ENCODE assay signal across 27 mouse cellular contexts in genomic region chr13:38349046-38349445, GRCm38 (mm10). TPM values are rescaled to one million over a fixed set of nuclear protein-coding genes. Genes with fewer than 3 reads are reported as not detected.
DNase-seq lines count a peak whose midpoint lies in the region; ATAC-seq and TF ChIP-seq lines count a peak whose summit lies in the region.
"Had no signal": no experiment of that assay in that cellular context is flagged by ENCODE, and none has a peak within 500 bp of the region (broad histone marks: within the 10 kb centered on the region; RNA-seq: fewer than 3 reads in every experiment).

No protein-coding gene starts in this region.

- peaks cover 6% of the 10 kb centered on the region for H3K27me3 ChIP-seq in heart, adult 2 months (ENCODE audit: control insufficient read depth, insufficient read depth, low read length)
- H3K27me3 ChIP-seq in heart, embryonic 10.5 days (ENCODE audit: insufficient read depth, poor library complexity, severe bottlenecking), result peaks cover 47% of the 10 kb centered on the region
- peaks cover 43% of the 10 kb centered on the region for H3K27me3 ChIP-seq in midbrain, embryonic 16.5 days (ENCODE audit: control insufficient read depth, insufficient read depth, low read depth, low read length)
- H3K27me3 ChIP-seq: CH12.LX, Patski had no signal

- H3K4me2 ChIP-seq in midbrain, embryonic 16.5 days (ENCODE audit: low read length), result no peak overlapping the region
- H3K4me2 ChIP-seq: embryonic facial prominence, embryonic 15.5 days; forebrain, embryonic 12.5 days had no signal

- H3K4me3 ChIP-seq in heart, adult 2 months, result peak overlapping the region; percentile 6; the same call in 1 of the 2 replicates
- H3K4me3 ChIP-seq in heart, embryonic 10.5 days, result no peak overlapping the region
- peak overlapping the region; percentile 37 for H3K4me3 ChIP-seq in brown adipose tissue, adult 24 weeks (ENCODE audit: insufficient read depth, low read depth, low read length)
- H3K4me3 ChIP-seq in midbrain, embryonic 16.5 days (ENCODE audit: low read depth, low read length), result no peak overlapping the region
- H3K4me3 ChIP-seq: embryonic facial prominence, embryonic 13.5 days; embryonic facial prominence, embryonic 15.5 days; erythroblast, embryonic 14.5 days; forebrain, embryonic 10.5 days; forebrain, embryonic 12.5 days had no signal

- no peak for DNase-seq in heart, adult 2 months
- no peak for DNase-seq in heart, embryonic 10.5 days (ENCODE audit: low spot score)
- peak; percentile 12 for DNase-seq in Muller cell, postnatal 12 days (ENCODE audit: inconsistent ontology term)
- no peak for DNase-seq in right cerebral cortex, adult 18-20 months
- DNase-seq: adrenal gland, adult 8-10 months; adrenal gland, postnatal 14 days; adrenal gland, postnatal 36 days; B cell, adult 2 months; cerebellum, adult 11-12 months; cerebellum, adult 2 months; cerebellum, adult 9-10 months; cerebellum, postnatal 10 days; cerebellum, postnatal 25 days had no signal

- H3K27ac ChIP-seq in heart, adult 2 months, result peak overlapping the region; percentile 54
- no peak overlapping the region for H3K27ac ChIP-seq in heart, embryonic 10.5 days
- H3K27ac ChIP-seq in brown adipose tissue, adult 24 weeks (replicated peaks; ENCODE audit: low read depth, low read length), result peak overlapping the region; percentile 55
- no peak overlapping the region for H3K27ac ChIP-seq in midbrain, embryonic 16.5 days (ENCODE audit: low read length)
- H3K27ac ChIP-seq: embryonic facial prominence, embryonic 13.5 days; embryonic facial prominence, embryonic 15.5 days; forebrain, embryonic 10.5 days; forebrain, embryonic 12.5 days had no signal

- no peak for TF ChIP-seq CTCF in heart, adult 2 months (IDR thresholded peaks at IDR 0.05)

- no peak for ATAC-seq in midbrain, embryonic 16.5 days
- ATAC-seq: activated CD4-positive, CD25-positive, alpha-beta regulatory T cell, adult 4 months; CD4-positive, CD25-positive, alpha-beta regulatory T cell, adult 4 months; forebrain, embryonic 14.5 days; forebrain, embryonic 16.5 days; Patski had no signal

- H3K9ac ChIP-seq in heart, adult 2 months (ENCODE audit: low read depth, low read length), result no peak overlapping the region
- H3K9ac ChIP-seq in midbrain, embryonic 16.5 days (ENCODE audit: low read depth, low read length), result no peak overlapping the region
- H3K9ac ChIP-seq: embryonic facial prominence, embryonic 13.5 days; embryonic facial prominence, embryonic 15.5 days; forebrain, embryonic 12.5 days had no signal

- intact Hi-C loops in heart, adult 2 months (cut with DNase I), result loop anchor here (5.0 kb wide), 1 partner anchor 178 kb away; the partner anchor contains the start of gene Txndc5

- H3K79me2 ChIP-seq in heart, adult 2 months (replicated peaks; ENCODE audit: control insufficient read depth, insufficient read depth, low read length), result no peaks in the 10 kb centered on the region; the same call in 1 of the 2 replicates

- H3K4me1 ChIP-seq in heart, adult 2 months (ENCODE audit: control insufficient read depth, insufficient read depth, low read length), result peaks cover 12% of the 10 kb centered on the region
- peaks cover 50% of the 10 kb centered on the region for H3K4me1 ChIP-seq in heart, embryonic 10.5 days
- peaks cover 11% of the 10 kb centered on the region; the same call in 1 of the 2 replicates for H3K4me1 ChIP-seq in brown adipose tissue, adult 24 weeks (ENCODE audit: control insufficient read depth, insufficient read depth, insufficient read length, low read length)
- H3K4me1 ChIP-seq in midbrain, embryonic 16.5 days (ENCODE audit: control insufficient read depth, insufficient read depth, low read length), result peaks cover 25% of the 10 kb centered on the region

- no peak for TF ChIP-seq EP300 in heart, adult 2 months (IDR thresholded peaks at IDR 0.05; ENCODE audit: insufficient read depth, low read depth, low read length)

- H3K9me3 ChIP-seq in heart, embryonic 10.5 days, result no peaks in the 10 kb centered on the region
- H3K9me3 ChIP-seq in midbrain, embryonic 16.5 days (replicated peaks; ENCODE audit: control insufficient read depth, low read length, poor library complexity, severe bottlenecking), result no peaks in the 10 kb centered on the region
- H3K9me3 ChIP-seq: embryonic facial prominence, embryonic 13.5 days; embryonic facial prominence, embryonic 15.5 days; forebrain, embryonic 10.5 days; forebrain, embryonic 12.5 days had no signal

- no peak for TF ChIP-seq POLR2A in heart, adult 2 months (IDR thresholded peaks at IDR 0.05; ENCODE audit: insufficient read depth, low read depth, low read length)

- 51% methylated on average over 4 of the region's 4 CpGs for WGBS in heart, adult 2 months
- WGBS in heart, embryonic 10.5 days, result 65% methylated on average over 4 of the region's 4 CpGs
- WGBS in midbrain, embryonic 16.5 days, result 83% methylated on average over 4 of the region's 4 CpGs

- H3K36me3 ChIP-seq in heart, adult 2 months (ENCODE audit: control insufficient read depth, insufficient read depth, low read length), result peaks cover 10% of the 10 kb centered on the region
- H3K36me3 ChIP-seq in heart, embryonic 10.5 days, result no peaks in the 10 kb centered on the region
- no peaks in the 10 kb centered on the region for H3K36me3 ChIP-seq in midbrain, embryonic 16.5 days (ENCODE audit: control insufficient read depth, insufficient read depth, low read length)
- H3K36me3 ChIP-seq: embryonic facial prominence, embryonic 13.5 days; embryonic facial prominence, embryonic 15.5 days; forebrain, embryonic 10.5 days; forebrain, embryonic 12.5 days; G1E had no signal

RNA-seq across cellular contexts. Expression of gene Bmp6, which starts 4.1 kb away (rescaled TPM):
- 10 to 100 TPM; 23.0 to 28.8 TPM for total RNA-seq in heart, adult 2 months (2021)
- polyA plus RNA-seq in heart, adult 2 months (2012; rRNA removed), result 19.3 and 30.3 TPM in 2 replicates
- 1.1 and 2.1 TPM in 2 replicates for polyA plus RNA-seq in heart, embryonic 10.5 days (2016; fragmentation: Nextera tagmentation; extraction: Ambion mirVana)
- 6.3 and 8.2 TPM in 2 replicates for polyA plus RNA-seq in brown adipose tissue, adult 24 weeks (2012; ENCODE audit: insufficient read depth, insufficient read length, missing spikeins)
- 2.2 and 2.3 TPM in 2 replicates for polyA plus RNA-seq in midbrain, embryonic 16.5 days (2015; fragmentation: Nextera tagmentation; extraction: Ambion mirVana)
- polyA plus RNA-seq: activated CD4-positive, CD25-positive, alpha-beta regulatory T cell, adult 4 months; CD4-positive, CD25-positive, alpha-beta regulatory T cell, adult 4 months; erythroblast, embryonic 14.5 days; G1E had no signal

Comparison
In these comparisons a context has a peak if more than half of its experiments do, and no peak if none do; other contexts are left out.
1. H3K27ac ChIP-seq: peak in heart, adult 2 months (single experiment) and brown adipose tissue, adult 24 weeks (single experiment); none in heart, embryonic 10.5 days (single experiment) and midbrain, embryonic 16.5 days (single experiment).
2. H3K4me3 ChIP-seq: peak in heart, adult 2 months (single experiment) and brown adipose tissue, adult 24 weeks (single experiment); none in heart, embryonic 10.5 days (single experiment) and midbrain, embryonic 16.5 days (single experiment).